Mouse (Mus musculus) lung, postnatal 36 days (tissue): ENCODE measurements around the gene Hagh.

Experiments
- DNase-seq: peaks from one replicate; pipeline ENCODE4 v3.0.0; 2022; ENCODE audit warnings: mixed read lengths

The Hagh gene

DNA sequence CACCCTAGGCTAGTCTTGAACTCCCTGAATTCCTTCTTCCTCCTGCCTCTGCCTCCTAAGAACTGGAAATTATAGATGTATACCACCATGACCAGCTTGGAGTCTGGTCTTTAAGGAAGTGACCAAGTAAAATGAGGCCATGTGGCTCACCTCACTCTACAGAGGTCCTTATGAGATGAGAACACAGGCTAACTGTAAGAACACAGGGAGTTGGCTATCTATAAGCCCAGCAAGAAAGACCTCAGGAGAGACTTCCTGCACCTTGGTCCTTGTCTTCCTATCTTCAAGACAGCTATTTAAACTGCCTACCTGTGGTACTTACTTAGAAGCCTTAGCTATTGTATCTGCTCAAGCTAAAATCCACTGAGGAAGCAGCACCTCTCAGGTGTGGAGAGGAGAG is 74.0 kb downstream of the Hagh start:
- no peak for DNase-seq
